In the genomic region with DNA sequence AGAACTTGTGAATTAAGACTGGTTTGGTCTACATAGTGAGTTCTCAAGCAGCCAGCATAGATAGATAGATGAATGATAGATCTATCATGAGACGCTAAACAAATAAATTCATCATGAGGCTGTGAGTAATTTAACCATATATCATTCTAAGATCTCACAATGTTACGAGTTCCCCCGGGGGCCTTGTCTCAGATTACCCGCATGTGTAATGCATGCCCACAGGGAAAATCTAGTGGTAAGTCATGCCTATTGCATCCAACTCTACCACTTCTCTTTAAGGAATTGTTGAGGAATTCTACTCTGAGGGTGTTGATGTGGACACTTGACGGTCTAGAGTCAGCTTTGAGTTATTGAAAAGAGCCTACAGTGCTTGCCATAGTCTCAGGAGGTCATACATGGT, we compare ENCODE assay signal across 17 mouse cellular contexts.
"Had no signal": no experiment of that assay in that cellular context is flagged by ENCODE, and none has a peak within 500 bp of the region (broad histone marks: within the 10 kb centered on the region; RNA-seq: fewer than 3 reads in every experiment).

No protein-coding gene starts in this region.

- DNase-seq: liver, postnatal 0 days; lung, adult 2 months; lung, postnatal 14 days; lung, postnatal 4 days; midbrain, embryonic 14.5 days; right cerebral cortex, postnatal 14 days; thymus, adult 2 months; thymus, postnatal 25 days; thymus, postnatal 4 days had no signal

- H3K9ac ChIP-seq: liver, postnatal 0 days; lung, embryonic 15.5 days; midbrain, embryonic 12.5 days; neural tube, embryonic 12.5 days; stomach, embryonic 15.5 days had no signal

- H3K9me3 ChIP-seq: lung, embryonic 15.5 days; midbrain, embryonic 10.5 days; midbrain, embryonic 12.5 days; neural tube, embryonic 12.5 days; stomach, embryonic 15.5 days had no signal

- H3K4me3 ChIP-seq: lung, embryonic 15.5 days; midbrain, embryonic 10.5 days; midbrain, embryonic 12.5 days; neural tube, embryonic 12.5 days; stomach, embryonic 15.5 days had no signal

- H3K27me3 ChIP-seq: lung, embryonic 15.5 days; midbrain, embryonic 12.5 days; neural tube, embryonic 12.5 days; stomach, embryonic 15.5 days had no signal

- H3K4me2 ChIP-seq: lung, embryonic 15.5 days; midbrain, embryonic 12.5 days; neural tube, embryonic 12.5 days; stomach, embryonic 15.5 days had no signal

- H3K4me1 ChIP-seq: stomach, embryonic 15.5 days had no signal

- H3K27ac ChIP-seq: lung, embryonic 15.5 days; midbrain, embryonic 12.5 days; neural tube, embryonic 12.5 days; stomach, embryonic 15.5 days; stomach, postnatal 0 days had no signal

- ATAC-seq: liver, postnatal 0 days; lung, postnatal 0 days; midbrain, embryonic 16.5 days had no signal
